Mouse (Mus musculus) adrenal gland, adult 18-20 months (tissue): ENCODE data around the gene Sdf2l1. TPM values are rescaled to one million over a fixed set of nuclear protein-coding genes. Genes with fewer than 3 reads are reported as not detected.
"Not testable (repeated sequence)": the region's sequence is repeated elsewhere in the genome, so short reads cannot be mapped to it uniquely, and the experiment has no call there.

Experiments used
- DNase-seq, 2 experiments: peaks; one replicate each; pipeline ENCODE4 v3.0.0; 2021 to 2022; ENCODE audit warnings: low spot score in 2 of 2
- long read RNA-seq, 2 experiments: library from polyadenylated mRNA; stranded (forward); transcript quantifications; one replicate each; pipeline ENCODE4 v2.0.0; 2021
- total RNA-seq, 2 experiments: library from RNA; stranded (reverse); gene quantifications; 1 replicate in 1 of 2; 2 replicates in 1 of 2; pipeline ENCODE4 v1.2.3; 2021

Gene Sdf2l1
- 10 to 100 TPM; 33.4 to 41.0 TPM for total RNA-seq
- long read RNA-seq, experiment 1, transcript Sdf2l1-201 (3 exons, 1,108 nt), result major isoform, 11 of 11 reads
- long read RNA-seq, experiment 1, partial matches to known transcripts, result 0 of 11 reads
- long read RNA-seq, experiment 1, other reads (novel, unspliced or antisense), result 0 of 11 reads
- long read RNA-seq, experiment 2, transcript Sdf2l1-201 (3 exons, 1,108 nt), result major isoform, 60 of 60 reads
- long read RNA-seq, experiment 2, partial matches to known transcripts, result 0 of 60 reads
- long read RNA-seq, experiment 2, other reads (novel, unspliced or antisense), result 0 of 60 reads

- peak; percentile 94 to 95 for DNase-seq
These were observed at the start of gene Sdf2l1 for GRCm38 (mm10) chr16:17132089-17132905. Sdf2l1 (minus strand) TSS chr16:17132383.

GRCm38 (mm10) chr16:17181382-17181781, 49.2 kb upstream of the Sdf2l1 start:
- no peak for DNase-seq

GRCm38 (mm10) chr16:17179706-17180105, 47.5 kb upstream of the Sdf2l1 start:
- no peak for DNase-seq

- DNase-seq, result no peak
These were observed 45.5 kb upstream of the Sdf2l1 start for GRCm38 (mm10) chr16:17177623-17178170.

- peak in 1 of 2 experiments; percentile 26 for DNase-seq
These were observed 43.6 kb upstream of the Sdf2l1 start for GRCm38 (mm10) chr16:17175765-17176164.

- DNase-seq, result no peak
These were observed 35.9 kb upstream of the Sdf2l1 start for GRCm38 (mm10) chr16:17168049-17168448.

- no peak for DNase-seq
These were observed 35.0 kb upstream of the Sdf2l1 start for GRCm38 (mm10) chr16:17167179-17167578.

GRCm38 (mm10) chr16:17165478-17165877, 33.3 kb upstream of the Sdf2l1 start:
- DNase-seq, result not testable (repeated sequence)

- peak in 1 of 2 experiments; percentile 22 for DNase-seq
These were observed 22.2 kb upstream of the Sdf2l1 start for GRCm38 (mm10) chr16:17154346-17154745.

- no peak for DNase-seq
These were observed 19.7 kb upstream of the Sdf2l1 start for GRCm38 (mm10) chr16:17151874-17152273.

- no peak for DNase-seq
These were observed 18.5 kb upstream of the Sdf2l1 start for GRCm38 (mm10) chr16:17150520-17151258.

- DNase-seq, result no peak
These were observed 15.9 kb upstream of the Sdf2l1 start for GRCm38 (mm10) chr16:17148084-17148483.

- no peak for DNase-seq
These were observed 15.3 kb upstream of the Sdf2l1 start for GRCm38 (mm10) chr16:17147391-17147929.

GRCm38 (mm10) chr16:17146772-17147235, 14.6 kb upstream of the Sdf2l1 start, which contains the start of gene Ccdc116:
Ccdc116 (minus strand) TSS chr16:17147229.
- peak; percentile 66 to 75 for DNase-seq

GRCm38 (mm10) chr16:17144339-17144738, 12.2 kb upstream of the Sdf2l1 start, which contains the start of gene Ydjc:
Ydjc (plus strand) TSS chr16:17144621.
- no peak for DNase-seq

- DNase-seq, result no peak
These were observed 5.2 kb upstream of the Sdf2l1 start for GRCm38 (mm10) chr16:17137355-17137754.

- no peak for DNase-seq
These were observed 670 bp upstream of the Sdf2l1 start for GRCm38 (mm10) chr16:17132906-17133200.

- peak in 1 of 2 experiments; percentile 32 for DNase-seq
These were observed 743 bp downstream of the Sdf2l1 start for GRCm38 (mm10) chr16:17131191-17132088.

- no peak for DNase-seq
These were observed 4.9 kb downstream of the Sdf2l1 start for GRCm38 (mm10) chr16:17127292-17127691.
